Mouse (Mus musculus) testis, postnatal 10 days (tissue): Measurements from ENCODE around the gene Cyp4f37.
"Not testable (repeated sequence)": the region's sequence is repeated elsewhere in the genome, so short reads cannot be mapped to it uniquely, and the experiment has no call there.

Source experiments
- DNase-seq: peaks from one replicate; pipeline ENCODE4 v3.0.0; 2021; ENCODE audit warnings: low spot score

The Cyp4f37 gene

DNA sequence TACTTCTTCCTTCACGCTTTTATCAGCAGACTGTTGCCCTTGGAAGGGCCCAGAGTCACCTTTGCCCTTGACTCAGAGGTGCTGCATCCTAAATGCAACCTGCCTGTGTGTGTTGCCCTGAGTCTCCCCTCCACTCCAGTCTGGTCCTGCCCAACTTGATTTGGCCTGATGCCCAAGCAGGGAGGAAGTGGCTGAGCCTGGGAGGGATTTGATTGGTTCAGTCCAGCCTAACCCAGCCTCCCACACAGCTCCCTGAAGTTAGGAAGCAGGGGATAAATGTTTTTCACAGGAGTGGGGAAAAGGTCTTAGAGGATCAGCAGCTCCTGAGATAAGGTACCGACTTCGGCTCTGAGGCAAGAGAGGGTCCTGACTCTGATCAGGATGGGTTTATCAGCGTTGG lies at the start of gene Cyp4f37:
Gene Cyp4f37, plus strand, starts transcription at position 292 of the 400 bp plus-strand sequence.
- not testable (repeated sequence) for DNase-seq

DNA sequence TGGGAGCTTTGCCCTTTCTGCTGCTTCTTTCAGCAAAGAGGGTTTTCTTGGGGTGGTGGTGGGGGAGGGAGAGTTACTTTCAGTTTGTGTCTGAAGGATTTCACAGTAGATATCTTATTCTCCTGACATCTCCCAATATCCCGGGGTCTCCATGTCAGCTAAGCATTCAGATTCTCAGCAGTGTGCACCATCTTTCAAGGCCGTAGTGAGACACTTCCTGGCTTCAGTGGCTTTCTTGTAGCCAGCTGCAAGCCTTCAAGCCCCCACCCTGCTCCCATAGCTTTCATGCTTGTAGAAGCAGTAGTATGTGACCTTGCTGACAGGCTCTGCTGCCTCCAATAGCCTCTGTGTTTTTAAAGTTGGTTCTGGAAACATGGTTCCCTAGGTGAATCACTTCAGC lies 47.8 kb upstream of the Cyp4f37 start:
- not testable (repeated sequence) for DNase-seq

DNA sequence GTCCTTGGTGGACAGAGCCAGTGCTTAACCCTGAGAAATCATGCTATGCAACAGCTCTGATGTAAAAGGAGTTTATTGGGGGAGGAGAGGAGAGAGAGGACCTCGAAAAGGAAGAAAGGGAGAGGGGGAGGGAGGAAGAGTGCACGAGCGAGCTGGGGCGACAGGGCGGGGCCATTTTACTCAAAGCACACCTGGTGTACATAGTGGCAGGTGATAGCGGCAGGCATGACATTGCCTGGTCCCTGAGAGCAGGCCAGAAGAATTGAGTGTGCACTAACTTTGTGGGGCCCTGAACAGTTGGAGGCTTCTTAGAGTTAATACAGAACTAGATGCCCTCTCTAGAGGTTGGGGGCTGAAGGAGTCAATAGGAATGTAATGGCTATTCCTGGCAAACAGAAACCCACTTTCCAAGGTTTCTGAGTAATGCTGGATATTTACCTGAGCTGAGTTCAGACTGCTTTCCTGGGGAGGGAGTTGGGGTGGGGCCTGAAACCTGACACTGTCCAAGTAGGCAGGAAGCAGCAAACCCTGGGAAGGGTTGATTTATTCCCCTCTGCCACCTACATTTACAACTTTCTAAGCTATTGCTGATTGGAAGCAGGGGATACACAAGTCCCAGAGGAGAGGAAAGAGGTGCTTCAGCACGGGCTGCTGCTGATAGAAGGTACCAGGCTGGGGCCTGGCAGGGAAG lies 43.5 kb upstream of the Cyp4f37 start:
- DNase-seq, result no peak

DNA sequence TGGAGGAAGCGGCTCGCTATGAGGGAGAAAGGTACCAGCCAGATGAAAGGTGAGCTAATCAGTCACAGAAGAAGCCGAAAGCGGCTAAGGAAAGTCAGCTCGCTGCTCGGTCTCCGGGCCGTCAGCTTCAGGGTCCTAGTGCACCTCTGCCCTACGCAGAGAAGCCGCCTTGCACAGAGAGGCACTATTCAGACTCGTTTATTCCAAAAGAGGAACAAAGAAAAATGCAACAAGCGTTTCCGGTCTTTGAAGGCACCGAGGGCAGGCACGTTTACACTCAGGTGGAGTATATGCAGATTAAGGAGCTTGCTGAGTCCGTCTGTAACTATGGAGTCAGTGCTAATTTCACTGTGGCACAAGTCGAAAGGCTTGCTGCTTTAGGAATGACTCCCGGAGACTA lies 24.6 kb upstream of the Cyp4f37 start:
- DNase-seq, result no peak

DNA sequence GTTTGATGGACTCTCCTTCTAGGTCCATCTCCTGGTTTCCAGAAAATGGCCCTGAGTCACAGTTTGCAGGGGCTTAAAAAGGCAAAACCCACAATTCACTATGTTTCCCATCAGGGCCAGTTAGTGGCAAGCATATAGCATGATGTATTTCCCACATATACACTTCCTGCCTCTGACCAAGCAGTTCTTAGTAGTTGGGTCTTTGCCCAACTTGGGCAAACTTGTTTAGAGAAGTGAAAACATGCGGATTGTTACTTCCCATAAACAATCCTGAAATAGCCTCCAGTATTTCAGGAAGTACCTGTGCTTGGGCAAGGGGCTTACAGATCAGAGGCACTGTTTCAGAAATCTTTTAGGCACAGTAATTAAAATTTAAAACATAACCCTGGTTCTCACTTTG lies 13.1 kb upstream of the Cyp4f37 start:
- DNase-seq, result no peak

DNA sequence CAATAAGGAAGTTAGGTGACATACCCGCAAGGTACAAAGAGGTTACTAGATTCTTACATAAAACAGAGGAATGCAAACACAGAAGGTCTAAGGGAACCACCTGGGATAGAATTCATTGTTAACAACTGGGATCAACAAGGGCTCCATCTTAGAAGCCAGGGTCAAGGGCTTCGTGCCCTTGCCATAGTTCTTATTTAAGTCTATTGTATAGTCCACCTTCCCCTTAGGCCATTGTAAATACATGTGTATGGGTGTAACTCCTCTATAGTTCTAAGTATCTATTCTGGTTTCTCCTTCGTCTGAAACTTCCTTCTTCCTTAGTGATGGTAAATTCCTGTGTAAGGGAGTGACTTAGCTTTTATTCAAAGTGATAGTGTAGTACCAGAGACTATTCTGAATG lies 10.9 kb upstream of the Cyp4f37 start:
- DNase-seq, result not testable (repeated sequence)

DNA sequence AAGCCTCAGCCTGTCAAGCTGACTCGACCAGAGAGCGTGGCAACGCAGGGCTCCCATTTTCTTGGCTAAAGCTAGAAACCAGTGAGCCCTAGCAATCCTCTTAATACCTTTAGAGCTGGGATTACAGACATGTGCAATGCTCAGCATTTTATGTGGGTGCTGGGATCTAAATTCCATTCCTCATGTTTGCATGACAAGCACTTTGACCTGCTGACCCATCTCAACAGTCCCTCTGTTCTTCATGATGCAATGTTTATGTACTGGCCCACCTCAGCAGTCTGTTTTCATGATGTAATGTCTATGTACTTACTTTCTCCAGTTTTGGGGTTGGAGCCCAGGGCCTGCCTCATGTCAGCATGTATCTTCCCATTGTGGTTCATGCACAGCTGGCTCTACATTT lies 10.2 kb upstream of the Cyp4f37 start:
- DNase-seq, result no peak

DNA sequence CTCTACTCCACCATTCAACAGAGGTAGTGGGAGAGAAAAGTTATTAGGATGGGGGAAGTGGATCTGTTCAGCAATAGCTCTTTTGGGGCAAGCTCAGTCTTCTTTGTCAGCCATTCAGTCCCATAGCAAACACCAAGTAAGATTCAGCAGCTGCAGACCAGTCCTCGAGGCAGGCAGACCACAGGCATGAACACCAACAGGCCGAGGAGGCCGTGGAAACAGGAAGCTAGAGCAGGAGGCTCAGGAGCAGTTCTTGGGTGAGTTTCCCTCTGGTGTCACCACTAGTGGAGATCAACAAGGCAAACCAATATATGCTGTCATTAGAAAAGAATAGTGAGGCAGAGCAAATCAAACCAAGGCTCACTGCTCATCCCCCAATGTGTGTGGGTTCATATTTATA lies 8.7 kb upstream of the Cyp4f37 start:
- no peak for DNase-seq

DNA sequence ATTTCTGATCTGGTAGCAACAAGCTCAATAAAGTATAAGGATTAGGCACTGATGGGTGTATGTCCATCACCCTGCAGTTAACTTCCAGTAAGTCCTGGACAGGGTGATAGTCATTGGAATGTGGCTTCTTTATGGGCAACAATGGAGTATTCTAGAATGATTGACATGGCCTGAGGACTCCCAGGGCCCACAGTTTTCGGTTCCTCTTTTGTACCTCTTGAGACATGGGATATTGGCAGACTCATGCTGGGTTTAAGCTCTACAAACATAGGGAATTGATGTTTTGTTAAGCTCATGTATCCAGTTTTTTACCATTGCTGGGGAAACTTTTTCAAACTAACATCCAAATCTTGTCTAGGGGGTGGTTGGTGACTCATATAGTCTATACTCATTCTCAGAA lies 3.9 kb upstream of the Cyp4f37 start:
- no peak for DNase-seq

DNA sequence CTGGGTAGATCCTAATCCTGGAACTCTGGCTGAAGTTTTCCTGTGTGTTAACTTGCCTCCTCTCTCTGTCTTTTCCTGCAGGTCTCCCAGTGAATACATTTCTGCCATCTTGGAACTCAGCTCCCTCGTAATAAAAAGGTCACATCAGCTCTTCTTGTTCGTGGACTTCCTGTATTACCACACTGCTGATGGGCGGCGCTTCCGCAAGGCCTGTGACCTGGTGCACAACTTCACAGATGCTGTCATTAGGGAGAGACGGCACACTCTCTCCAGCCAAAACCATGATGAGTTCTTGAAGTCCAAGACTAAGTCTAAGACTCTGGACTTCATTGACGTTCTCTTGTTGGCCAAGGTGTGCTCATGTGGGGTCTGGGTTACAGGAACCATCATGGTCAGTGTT lies 8.6 kb downstream of the Cyp4f37 start:
- not testable (repeated sequence) for DNase-seq

DNA sequence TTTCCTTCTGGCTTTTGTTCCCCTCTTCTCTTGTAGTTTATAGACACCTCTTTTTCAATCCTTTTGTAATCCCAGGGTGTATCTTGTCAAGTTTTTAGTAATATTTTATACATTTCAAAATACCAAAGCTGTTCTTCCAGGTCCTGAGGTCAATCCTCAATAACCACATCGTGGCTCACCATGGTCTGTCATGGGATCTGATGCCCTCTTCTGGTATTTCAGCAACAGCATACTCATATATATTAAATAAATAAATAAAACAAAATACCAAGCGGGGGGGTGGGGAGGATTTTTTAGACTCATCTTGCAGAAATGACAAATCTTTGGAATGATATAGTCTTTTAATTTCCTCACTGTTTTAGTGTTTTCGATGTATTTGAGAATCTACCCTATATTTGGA lies 10.8 kb downstream of the Cyp4f37 start:
- no peak for DNase-seq

DNA sequence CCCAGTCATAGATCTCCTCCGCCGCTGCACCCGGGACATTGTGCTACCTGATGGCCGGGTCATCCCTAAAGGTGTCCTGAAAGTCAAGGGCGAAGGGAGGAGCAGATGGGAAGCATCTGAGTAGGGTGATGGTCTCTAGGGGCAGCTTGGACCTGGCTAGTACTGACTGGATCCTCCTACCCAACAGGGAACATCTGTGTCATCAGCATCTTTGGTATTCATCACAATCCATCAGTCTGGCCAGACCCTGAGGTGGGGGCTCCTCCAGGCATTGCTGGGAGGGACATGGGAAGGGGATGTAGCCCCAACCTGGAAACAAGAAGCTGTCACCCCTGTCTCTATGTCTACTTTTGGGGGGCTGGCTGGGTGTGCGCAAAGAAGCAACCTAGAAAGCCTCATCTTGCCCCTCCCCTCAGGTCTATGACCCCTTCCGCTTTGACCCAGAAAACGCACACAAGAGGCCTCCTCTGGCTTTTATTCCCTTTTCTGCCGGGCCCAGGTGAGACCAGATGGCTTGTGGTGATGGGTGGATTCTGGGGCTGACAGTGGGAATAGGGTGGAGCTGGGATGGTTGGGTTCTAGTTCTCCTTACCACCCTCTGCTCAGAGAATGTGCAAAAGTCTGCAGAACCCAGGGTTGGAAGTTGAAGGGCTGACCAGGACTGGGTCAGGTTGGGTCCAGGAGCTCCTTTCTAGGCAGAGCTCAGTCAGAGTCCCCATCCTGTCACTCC lies 13.3 kb downstream of the Cyp4f37 start:
- not testable (repeated sequence) for DNase-seq

DNA sequence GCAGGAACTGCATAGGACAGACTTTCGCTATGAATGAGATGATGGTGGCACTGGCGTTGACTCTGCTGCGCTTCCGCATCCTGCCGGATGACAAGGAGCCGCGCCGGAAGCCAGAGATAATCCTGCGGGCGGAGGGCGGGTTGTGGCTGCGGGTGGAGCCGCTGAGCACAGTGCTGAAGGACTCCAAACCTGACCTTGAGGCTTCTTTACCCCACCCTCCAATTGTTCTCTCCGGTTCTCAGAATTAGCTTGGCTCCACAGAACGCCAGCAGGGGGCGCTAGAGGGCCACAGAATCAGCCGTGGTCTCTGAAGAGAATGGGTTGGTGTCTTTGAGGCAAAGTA lies 13.8 kb downstream of the Cyp4f37 start:
- peak; percentile 95 for DNase-seq

DNA sequence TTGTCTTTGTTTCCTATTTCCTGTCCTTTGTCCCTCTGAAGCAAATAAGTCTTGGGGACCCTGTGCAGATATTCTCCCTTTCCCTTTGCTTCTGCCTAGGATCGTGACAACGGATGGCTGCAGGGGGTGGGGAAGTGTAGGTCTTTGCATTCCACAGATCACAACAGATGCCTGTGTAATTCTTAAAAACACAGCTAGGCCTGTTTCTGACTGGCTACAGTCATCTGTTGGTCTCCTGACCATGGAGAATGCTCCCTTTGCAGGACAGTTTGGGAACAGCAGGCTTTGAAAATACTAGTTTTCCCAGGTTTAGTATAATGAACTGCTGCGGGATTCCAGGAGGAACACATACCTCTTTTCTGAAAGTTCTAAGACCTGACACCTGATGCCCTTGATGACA lies 15.2 kb downstream of the Cyp4f37 start:
- DNase-seq, result no peak

DNA sequence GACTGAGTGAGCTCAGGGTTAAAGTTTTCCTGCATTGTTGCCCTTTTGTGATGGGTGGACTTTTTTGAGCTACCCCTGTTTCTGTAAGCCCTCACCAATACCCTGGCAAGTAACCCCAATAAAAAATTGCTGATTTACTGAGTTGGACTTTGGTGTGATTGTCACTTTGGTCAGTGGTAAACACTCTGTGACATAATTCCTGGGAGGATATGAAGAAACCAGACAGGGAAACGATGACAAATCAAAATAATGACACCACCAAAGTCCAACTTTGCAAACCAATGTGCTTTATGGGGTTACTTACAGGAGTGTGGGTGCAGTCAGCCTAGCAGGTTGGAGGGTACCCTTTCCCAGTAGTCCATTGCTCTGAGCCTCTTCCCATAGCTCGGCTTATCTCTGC lies 16.0 kb downstream of the Cyp4f37 start:
- no peak for DNase-seq

DNA sequence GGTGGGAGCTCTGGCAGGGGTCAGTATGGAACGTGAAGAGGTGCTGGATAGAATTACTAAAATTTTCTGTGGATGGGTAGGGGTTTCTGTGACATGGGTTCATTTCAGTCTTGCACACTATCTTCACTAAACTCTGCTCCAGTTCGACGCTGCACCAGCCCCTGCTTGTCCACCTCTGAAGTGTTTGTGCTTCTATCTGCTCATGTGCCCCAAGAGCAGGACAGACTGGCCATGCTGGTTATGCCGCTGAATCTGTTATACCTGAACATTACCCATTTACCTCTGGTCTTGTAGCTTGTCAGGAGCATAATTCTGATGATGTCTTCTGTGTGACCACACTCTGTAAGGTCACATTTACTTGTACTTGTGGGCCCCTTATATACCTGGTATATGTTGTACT lies 25.5 kb downstream of the Cyp4f37 start:
- no peak for DNase-seq

DNA sequence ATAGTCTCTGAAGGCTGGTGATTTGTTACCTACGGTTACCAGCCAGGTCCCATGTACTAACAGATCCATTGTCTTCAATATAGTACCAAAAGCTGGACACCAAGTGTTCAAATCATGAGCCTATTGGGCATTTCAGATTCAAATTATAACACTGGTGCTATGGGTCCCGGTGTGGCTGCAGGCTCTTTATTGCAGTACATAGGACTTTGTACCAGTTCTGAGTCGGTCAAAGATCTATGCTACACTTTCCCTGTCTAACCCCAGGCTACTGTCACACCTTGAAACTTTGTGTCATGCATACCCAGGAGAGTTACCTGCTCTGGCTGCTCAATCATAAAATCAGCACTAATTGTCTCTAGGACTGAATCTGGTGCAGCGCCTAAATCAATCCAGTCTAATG lies 32.8 kb downstream of the Cyp4f37 start:
- DNase-seq, result no peak

DNA sequence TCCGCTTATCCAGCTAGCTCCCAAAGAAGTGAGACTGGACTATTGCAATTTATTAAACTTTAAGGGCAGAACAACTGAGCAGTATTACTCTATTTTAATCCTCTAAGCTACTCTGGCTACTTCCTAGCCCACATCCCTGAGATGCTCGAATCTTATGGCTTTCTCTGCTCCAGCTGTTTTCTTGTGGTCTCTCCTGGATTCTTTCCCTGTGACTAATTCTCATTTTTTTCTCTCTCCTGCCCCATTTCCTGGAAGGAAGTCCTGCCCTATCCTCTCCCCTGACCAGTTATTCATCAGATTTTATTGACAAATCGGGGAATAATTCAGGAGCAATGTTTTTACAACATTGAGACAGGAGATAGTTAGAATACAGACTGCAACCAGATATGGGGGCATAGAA lies 35.9 kb downstream of the Cyp4f37 start:
- no peak for DNase-seq

DNA sequence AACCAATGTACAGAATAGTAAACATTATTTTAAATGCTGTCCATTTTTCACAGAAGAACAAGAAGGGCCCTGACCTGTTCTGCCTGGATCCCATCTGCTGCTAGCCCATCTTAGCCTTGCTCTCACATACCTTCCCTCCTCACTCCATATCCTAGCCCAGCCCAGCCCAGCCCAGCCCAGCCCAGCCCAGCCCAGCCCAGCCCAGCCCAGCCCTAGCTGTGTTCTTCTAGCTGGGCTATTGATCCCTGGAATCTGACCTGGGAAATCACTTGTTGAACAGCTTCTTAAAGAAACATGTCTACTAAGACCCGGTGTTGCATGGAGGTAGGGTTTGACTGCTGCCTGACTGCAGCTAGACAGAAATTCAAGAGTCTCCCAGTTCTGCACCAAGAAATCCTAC lies 37.1 kb downstream of the Cyp4f37 start:
- DNase-seq, result no peak

DNA sequence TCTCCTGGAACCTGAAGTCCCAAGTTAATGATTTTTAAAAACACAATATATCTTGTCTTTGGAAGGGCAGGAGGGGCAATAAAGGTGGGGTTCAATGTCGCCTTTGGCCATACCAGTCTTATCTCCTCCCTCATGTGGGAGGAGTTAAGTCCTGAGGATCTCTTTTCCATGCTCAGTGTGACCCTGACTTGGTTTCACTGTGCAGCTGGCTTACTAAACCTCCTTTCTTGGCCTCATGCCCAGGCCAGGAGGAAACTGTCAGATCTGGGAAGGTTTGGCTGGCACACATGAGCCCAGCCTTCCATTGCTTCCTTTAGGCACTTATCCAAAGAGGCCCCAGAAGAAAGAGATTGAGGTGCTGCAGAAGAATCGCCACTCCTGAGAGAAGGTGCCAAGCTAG lies 37.6 kb downstream of the Cyp4f37 start, which contains the start of gene Cyp4f40:
Gene Cyp4f40, plus strand, starts transcription at position 189 of the 400 bp plus-strand sequence.
- DNase-seq, result peak; percentile 64

DNA sequence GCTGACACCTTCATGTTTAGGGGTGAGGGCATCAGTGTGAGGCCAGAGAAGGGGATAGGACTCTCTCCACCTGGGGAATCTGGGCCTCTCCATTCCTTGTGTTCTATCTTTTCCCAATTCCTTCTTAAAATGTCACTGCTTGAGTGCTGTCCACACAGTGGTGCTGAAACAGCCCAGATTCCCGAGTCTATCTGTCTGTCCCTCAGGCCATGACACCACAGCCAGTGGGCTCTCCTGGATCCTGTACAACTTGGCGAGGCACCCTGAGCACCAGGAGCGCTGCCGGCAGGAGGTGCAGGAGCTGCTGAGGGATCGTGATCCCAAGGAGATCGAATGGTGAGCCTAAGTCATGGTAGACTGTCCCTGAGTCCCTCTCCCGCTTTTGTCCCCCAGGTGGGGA lies 52.9 kb downstream of the Cyp4f37 start:
- DNase-seq, result no peak

DNA sequence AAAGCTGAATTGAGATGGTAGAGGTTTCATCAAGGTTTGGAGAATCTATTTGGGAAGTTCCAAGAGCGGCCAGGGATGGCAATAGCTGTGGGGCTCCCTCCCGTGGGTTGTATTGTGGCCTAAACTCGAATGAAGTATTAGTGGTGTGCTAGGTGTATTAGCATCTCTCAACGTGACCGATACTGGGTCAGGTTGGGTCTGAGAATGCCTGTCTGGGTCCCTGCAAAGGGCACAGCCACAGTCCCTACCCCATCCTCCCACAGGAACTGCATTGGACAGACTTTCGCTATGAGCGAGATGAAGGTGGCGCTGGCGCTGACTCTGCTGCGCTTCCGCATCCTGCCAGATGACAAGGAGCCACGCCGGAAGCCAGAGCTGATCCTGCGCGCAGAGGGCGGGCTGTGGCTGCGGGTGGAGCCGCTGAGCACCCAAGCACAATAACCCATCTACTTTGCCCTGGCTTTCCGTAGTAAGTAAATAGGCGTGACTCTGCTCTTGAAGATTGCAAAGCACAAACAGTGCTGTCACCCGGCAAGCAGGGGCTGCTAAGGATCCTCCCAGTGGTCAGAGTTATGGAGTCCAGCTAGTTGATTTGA lies 55.0 kb downstream of the Cyp4f37 start:
- DNase-seq, result no peak

DNA sequence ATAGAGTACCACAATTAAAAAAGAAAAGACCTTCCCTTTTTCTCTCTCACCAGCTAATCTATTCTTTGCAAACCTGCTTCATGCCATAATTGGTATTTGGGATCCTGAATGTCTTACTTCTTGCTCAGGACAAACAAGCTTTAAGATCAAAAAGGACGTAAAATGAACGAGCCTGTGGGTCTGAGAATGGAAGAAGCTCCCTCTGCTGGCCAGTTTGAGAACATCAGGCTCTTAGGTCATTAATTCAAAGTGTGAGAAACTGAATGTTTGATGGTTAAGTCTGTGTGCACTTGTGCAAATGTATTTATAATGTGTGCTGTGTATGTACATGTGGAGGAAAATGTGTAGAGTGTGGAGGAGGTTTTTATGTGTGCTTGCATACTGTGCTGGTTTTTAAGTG lies 59.3 kb downstream of the Cyp4f37 start:
- peak; percentile 71 for DNase-seq
